In genomic region chr1:178433619-178434018, GRCm38 (mm10) we compare ENCODE assay signal across 24 mouse cellular contexts.
"Had no signal": no experiment of that assay in that cellular context is flagged by ENCODE, and none has a peak within 500 bp of the region (broad histone marks: within the 10 kb centered on the region; RNA-seq: fewer than 3 reads in every experiment).

No protein-coding gene starts in this region.

- DNase-seq: gastrocnemius, postnatal 10 days; gastrocnemius, postnatal 25 days; heart, adult 18-20 months; heart, postnatal 10 days; heart, postnatal 4 days; kidney, adult 18-20 months; kidney, adult 8-10 months; kidney, postnatal 10 days; kidney, postnatal 25 days; kidney, postnatal 4 days; liver, embryonic 13.5 days had no signal

- H3K36me3 ChIP-seq: heart, embryonic 10.5 days; heart, embryonic 12.5 days; hindbrain, embryonic 10.5 days; hindbrain, embryonic 12.5 days; intestine, embryonic 15.5 days; limb, embryonic 10.5 days; limb, embryonic 12.5 days; liver, embryonic 13.5 days had no signal

- ATAC-seq: hindbrain, embryonic 16.5 days; inflammation-experienced regulatory T-cells, adult 6 months; intestine, embryonic 15.5 days; intestine, postnatal 0 days had no signal

- H3K27ac ChIP-seq: heart, embryonic 10.5 days; hindbrain, embryonic 10.5 days; hindbrain, embryonic 12.5 days; hindbrain, embryonic 14.5 days; intestine, embryonic 15.5 days; layer of hippocampus, adult 2 months; left cerebral cortex, adult 2 months; limb, embryonic 10.5 days; limb, embryonic 12.5 days; liver, embryonic 13.5 days had no signal

- H3K4me1 ChIP-seq: hindbrain, embryonic 10.5 days; hindbrain, embryonic 12.5 days; intestine, embryonic 15.5 days; limb, embryonic 10.5 days; limb, embryonic 12.5 days had no signal

- H3K9ac ChIP-seq: heart, embryonic 12.5 days; hindbrain, embryonic 12.5 days; hindbrain, embryonic 14.5 days; intestine, embryonic 15.5 days; limb, embryonic 12.5 days; liver, embryonic 13.5 days had no signal

- H3K4me2 ChIP-seq: heart, embryonic 12.5 days; hindbrain, embryonic 12.5 days; hindbrain, embryonic 14.5 days; intestine, embryonic 15.5 days; limb, embryonic 12.5 days; liver, embryonic 13.5 days had no signal

- H3K27me3 ChIP-seq: heart, embryonic 12.5 days; hindbrain, embryonic 12.5 days; intestine, embryonic 15.5 days; limb, embryonic 12.5 days; liver, embryonic 13.5 days had no signal

- H3K9me3 ChIP-seq: heart, embryonic 10.5 days; heart, embryonic 12.5 days; hindbrain, embryonic 10.5 days; hindbrain, embryonic 12.5 days; intestine, embryonic 15.5 days; limb, embryonic 10.5 days; limb, embryonic 12.5 days; liver, embryonic 13.5 days had no signal

- H3K4me3 ChIP-seq: heart, embryonic 10.5 days; heart, embryonic 12.5 days; hindbrain, embryonic 10.5 days; hindbrain, embryonic 12.5 days; intestine, embryonic 15.5 days; layer of hippocampus, adult 2 months; left cerebral cortex, adult 2 months; limb, embryonic 10.5 days; limb, embryonic 12.5 days; liver, embryonic 13.5 days had no signal
